Mouse (Mus musculus) lung, postnatal 4 days (tissue): Measurements from ENCODE around the gene Foxs1.

Experiments
- DNase-seq, 2 experiments: peaks; one replicate each; pipeline ENCODE4 v3.0.0; 2021

The Foxs1 gene

GRCm38 (mm10) chr2:152933048-152933447, at the start of gene Foxs1:
Foxs1 (minus strand) TSS chr2:152933208.
- peak; percentile 45 to 78 for DNase-seq

GRCm38 (mm10) chr2:152976991-152977390, 44.0 kb upstream of the Foxs1 start:
- DNase-seq = no peak

- no peak for DNase-seq
These were observed 32.5 kb upstream of the Foxs1 start for GRCm38 (mm10) chr2:152965555-152965954.

DNA sequence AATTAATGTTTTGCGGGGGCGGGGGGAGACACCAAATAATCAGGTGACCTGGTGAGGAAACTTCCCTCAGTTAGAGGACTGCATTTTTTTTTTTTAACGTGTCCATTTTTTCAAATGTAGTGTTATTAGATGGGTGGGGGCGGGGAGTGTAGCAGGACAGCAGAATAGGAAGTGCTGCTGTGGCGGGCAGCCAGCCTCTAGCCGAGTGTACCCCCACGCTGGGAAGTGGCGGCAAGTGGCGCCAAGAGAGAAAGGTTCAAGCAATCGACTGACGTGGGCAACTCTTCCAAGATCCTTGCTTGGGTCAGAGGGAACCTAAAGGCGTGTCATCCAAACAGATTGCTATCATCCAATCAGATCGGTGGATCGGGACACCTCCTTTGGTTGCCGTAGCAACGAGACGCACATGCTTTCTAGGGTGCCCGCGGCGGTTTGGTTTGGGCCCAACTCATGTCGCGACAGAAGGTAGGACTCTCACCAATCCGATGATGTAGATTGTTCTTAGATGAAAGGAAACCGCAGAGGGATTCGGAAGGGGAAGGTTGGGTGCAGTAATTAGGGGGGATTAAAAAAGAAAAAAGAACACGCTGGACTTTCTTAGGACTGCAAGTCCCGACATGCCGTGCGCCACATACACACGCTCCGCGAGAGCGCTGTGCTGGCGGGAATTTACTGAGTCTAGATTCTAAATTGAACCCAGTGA, 29.2 kb upstream of the Foxs1 start, which contains the start of gene Ttll9:
Gene Ttll9 (plus strand): TSS at position 395 of the 703 bp plus-strand sequence.
- DNase-seq = peak; percentile 65 to 72

- no peak for DNase-seq
These were observed 25.1 kb upstream of the Foxs1 start for GRCm38 (mm10) chr2:152958116-152958515.

- peak in 1 of 2 experiments; percentile 15 for DNase-seq
These were observed 19.1 kb upstream of the Foxs1 start for GRCm38 (mm10) chr2:152951850-152952720.

DNA sequence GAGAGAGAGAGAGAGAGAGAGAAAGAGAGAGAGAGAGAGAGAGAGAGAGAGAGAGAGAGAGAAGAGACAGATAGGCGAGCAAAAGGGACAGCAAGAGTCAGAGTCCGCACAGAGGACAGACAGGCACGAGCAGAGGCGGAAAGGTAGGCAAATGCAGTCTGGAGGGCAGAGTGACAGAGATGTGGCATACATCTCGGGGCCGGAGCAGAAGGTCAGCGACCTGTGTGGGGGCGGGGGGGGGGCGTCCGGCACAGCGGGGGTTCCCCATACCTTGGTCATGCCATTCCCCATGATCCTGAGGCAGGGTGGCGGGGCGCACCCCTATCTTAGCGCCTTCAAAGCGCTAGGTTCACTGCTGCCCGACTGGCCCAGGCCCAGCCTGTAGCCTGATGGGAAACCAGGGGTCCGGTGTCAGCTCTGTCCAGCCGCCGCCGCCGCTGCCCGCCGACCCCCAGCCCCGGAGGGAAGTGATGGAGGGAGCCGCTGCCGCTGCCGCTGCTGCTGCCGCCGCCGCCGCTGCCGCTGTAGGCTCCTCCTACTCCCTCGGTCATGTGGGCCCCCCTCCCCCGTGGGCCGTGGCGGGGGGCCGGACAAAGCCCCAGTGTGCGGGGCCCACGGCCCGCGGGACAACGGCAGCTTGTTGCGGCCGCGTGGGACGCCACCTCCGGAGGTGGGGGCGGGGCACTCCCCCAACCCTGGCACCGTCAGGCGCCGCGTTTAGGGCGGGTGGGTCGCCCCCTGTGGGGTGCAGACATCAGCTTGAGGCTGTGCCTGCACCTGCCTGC, 18.2 kb upstream of the Foxs1 start, which contains the start of gene Dusp15:
Gene Dusp15 (minus strand): TSS at position 634 of the 785 bp plus-strand sequence.
- peak in 1 of 2 experiments; percentile 28 for DNase-seq

GRCm38 (mm10) chr2:152950358-152951064, 17.5 kb upstream of the Foxs1 start:
- DNase-seq = peak in 1 of 2 experiments; percentile 18

DNA sequence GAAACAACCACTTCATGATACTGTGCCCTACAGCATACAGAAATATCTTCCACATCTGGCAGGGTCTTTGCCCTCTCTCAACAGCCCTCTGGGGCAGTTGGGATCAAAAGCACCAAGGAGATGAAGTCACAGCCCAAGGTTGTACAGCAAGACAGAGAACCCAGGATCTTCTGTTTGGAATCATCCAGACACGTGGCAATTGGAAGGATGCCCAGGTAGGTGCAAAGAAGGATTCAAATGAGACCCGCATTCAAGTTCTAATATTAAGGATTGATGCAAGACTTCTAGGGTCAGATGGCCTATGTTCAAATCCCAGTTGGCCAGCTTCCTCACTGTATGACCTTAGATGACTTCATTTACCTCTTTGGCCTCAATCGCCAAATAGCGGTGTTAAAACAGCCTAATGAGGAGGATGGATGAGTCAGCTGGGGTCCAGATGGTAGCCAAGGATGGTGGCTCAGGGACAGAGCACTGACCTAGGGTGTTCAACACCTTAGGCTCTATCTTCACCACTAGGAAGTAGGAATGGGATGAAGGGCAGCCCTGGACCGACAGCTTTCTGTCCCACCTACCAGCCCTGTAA, 15.5 kb upstream of the Foxs1 start:
- DNase-seq = no peak

- DNase-seq = peak in 1 of 2 experiments; percentile 67
These were observed 14.1 kb upstream of the Foxs1 start for GRCm38 (mm10) chr2:152947098-152947497.

DNA sequence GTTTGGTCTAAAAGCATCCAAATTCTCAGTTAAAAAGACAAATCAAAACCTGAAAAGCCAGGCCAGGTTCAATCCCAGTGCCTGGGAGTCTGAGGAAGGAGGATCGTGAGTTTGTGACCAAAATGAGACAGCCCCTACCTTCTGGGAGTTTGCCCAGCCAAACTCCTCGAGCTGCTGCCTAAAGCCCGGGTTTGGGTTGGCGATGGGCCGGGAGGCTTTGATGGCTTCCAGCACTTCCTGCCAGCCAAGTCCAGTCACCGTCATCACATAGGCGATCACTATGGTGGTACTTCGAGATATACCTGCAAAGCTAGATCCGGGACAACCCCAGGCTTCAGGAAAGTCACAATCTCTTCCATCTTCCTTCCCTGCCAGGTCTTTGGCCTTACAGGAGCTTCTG, 11.0 kb upstream of the Foxs1 start:
- peak in 1 of 2 experiments; percentile 20 for DNase-seq

DNA sequence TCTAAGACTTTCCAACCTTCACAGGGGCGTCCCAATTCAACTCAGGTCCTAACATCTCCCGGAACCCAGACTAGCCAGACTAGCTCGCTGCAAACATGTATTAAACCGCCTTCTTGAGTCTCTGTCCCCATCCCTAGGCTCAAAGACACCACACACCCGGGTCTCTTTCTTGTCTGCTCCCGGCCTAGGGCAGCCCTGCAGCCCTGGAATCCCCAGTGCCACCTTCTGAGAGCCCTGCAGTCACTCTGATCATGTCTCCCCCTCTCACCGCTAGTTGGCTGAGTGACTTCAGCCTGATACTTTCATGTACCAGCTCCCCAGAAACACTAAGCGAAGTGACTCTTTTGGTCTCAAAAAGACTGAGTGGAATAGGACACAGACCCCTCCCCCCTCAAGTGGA, 10.6 kb upstream of the Foxs1 start:
- no peak for DNase-seq

GRCm38 (mm10) chr2:152942898-152943515, 10.0 kb upstream of the Foxs1 start:
- DNase-seq = peak in 1 of 2 experiments; percentile 23

GRCm38 (mm10) chr2:152941776-152942175, 8.8 kb upstream of the Foxs1 start:
- DNase-seq = peak in 1 of 2 experiments; percentile 14

- no peak for DNase-seq
These were observed 8.1 kb upstream of the Foxs1 start for GRCm38 (mm10) chr2:152941106-152941505.

DNA sequence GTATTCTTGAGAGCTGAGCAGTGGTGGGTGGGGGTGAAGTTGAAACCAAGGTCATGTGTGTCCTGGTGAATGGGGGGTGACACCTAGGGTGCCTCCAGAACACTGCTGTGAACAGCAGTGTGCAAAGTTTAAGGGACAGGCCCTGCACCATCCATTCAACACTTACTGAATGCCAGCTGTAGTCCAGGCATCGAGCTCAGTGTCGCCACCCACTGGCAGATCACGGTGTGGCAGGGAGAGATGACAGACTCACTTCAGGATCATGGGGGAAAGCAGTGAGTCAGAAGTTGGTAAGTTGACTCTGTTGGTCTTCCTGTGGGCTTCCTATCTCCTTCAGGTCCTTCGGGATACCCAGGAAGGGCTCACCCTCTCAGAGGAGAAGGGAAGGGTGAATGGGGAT, 6.8 kb upstream of the Foxs1 start:
- DNase-seq = peak; percentile 27 to 67

DNA sequence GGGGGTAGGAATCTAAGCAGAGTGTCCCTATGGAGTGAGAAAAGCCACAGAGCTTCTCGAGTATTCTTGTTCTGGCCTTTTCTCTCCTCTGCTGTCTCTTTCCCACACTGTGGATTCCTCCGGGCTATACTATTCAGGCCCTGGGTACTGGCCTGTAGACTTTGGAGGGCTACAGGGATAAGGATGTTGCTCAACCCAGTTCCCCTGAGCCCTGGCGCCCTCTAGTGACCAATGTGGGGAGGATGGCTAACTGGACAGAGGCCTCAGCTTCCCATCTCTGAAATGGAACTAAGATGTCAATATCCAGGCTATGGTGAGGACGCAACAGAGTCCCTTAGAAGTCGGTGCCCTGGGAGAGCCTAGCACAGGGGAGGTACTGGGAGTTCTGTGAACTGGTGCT, 606 bp upstream of the Foxs1 start:
- peak; percentile 47 to 69 for DNase-seq

- peak in 1 of 2 experiments; percentile 22 for DNase-seq
These were observed 1.4 kb downstream of the Foxs1 start for GRCm38 (mm10) chr2:152931456-152932160.

DNA sequence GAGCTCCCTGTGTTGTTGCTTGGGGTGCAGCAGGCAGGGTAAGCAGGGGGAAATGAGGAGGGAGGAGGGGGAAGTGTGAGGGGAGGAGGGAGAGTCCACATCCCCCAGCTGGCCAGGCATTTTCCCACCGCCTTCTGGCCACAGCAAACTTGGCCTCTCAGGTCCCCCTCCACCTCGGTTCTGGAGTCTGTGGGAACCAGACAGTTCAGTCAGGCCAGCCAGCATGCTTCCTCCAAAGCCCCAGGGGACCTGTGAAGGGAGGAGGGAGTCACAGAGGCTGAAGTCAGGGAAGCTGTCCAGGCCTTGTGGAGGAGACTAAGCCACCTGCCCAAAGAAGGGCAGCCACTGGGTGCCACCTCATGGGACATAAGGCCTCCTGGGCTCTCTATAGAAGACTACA, 2.7 kb downstream of the Foxs1 start:
- DNase-seq = peak in 1 of 2 experiments; percentile 62

GRCm38 (mm10) chr2:152928988-152929370, 4.0 kb downstream of the Foxs1 start:
- peak in 1 of 2 experiments; percentile 19 for DNase-seq
